Mouse (Mus musculus): ENCODE data around the gene Gpr139. TPM values are rescaled to one million over a fixed set of nuclear protein-coding genes. Genes with fewer than 3 reads are reported as not detected.

Gpr139 gene
- 1 to 10 TPM; 1.3 to 2.1 TPM for total RNA-seq (2021)

DNA sequence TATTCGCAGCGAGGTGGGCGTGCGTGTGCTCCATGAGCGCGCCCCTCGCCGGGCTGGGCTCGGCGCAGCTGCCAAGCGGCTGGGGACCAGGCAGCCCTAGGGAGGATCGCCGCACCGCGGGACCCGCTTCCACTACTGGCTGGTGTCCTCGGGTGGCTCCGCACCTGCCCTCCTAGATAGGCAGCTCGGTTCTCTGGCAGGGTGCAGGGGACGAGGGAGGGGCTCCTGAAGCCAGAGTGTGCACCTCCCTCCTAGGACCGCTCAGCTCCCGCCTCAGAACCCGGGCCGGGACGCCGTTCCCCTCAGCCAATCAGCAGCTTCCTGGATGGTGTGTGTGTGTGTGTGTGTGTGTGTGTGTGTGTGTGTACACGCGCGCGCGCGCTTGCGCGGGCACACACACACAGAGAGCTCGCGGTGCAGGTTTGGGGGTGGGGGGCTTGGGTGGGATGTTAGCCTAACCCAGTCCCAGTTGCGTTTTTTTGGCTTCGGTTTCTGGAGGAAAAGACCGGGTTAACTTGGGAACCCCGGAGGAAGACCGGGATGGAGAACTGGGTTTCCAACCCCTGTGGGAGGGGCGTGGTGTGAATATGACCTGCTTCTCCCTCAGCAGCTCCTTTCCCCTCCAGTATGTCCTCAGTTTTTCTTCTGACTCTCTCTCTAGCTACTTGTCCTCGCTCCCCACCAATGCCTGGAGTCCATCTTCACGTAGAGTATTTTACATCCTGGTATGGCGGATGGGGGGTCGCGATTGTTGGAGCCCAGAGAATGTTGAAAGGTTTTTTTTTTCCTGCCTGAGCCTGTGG lies at the start of gene Gpr139:
Gpr139 (minus strand) TSS at position 263 of the 803 bp plus-strand sequence.
- intact Hi-C loops (cut with DNase I) = loop anchor here (2.0 to 5.0 kb wide), 2 partner anchors 162 to 242 kb away; no protein-coding TSS in a partner anchor
- peak; percentile 50 to 69 for DNase-seq (ENCODE audit: extremely low spot score in 1 of 2, low spot score in 2 of 2)

DNA sequence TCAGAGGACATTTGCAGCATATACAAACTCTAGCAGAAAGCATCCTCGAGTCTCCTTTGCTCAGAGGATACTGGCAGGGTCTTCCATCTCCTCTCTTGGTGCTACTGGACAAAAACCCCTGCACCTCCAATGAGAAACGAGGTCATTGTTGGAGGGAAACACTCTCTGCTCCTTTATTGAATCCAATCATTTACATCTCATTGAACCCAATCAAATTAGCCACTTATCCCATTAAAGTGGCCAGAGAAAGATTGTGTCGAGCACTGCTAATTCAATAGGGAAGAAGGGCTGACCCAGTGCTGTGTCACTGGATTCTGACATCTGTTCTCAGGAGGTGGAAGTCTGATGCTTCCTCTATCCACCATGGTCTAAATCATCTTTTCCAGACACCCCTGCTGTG lies 46.6 kb upstream of the Gpr139 start:
- intact Hi-C loops (cut with DNase I) = no loop called here
- DNase-seq (ENCODE audit: extremely low spot score in 1 of 2, low spot score in 2 of 2) = no peak

DNA sequence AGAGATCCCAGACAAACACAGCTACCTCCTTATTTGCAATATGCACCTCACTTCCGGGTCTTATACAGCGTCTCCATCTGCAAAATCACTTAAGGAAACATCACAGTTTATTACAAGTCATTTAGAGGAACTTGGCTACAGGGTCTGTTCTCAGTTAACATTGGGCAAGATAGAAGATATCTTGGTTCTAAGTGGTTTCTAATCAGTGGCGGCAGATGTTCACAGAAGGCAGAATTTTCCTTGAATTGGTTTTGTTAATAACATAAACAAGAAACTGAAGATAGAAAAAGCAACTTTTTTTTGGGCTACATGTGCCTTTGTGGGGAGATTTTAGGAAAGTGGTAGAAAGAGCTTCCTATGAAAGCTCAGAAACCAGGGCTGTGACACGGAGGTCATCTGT lies 38.3 kb upstream of the Gpr139 start:
- DNase-seq (ENCODE audit: extremely low spot score in 1 of 2, low spot score in 2 of 2) = no peak
- intact Hi-C loops (cut with DNase I) = no loop called here

GRCm38 (mm10) chr7:119219121-119219520 lies 34.7 kb upstream of the Gpr139 start:
- intact Hi-C loops (cut with DNase I) = no loop called here
- DNase-seq (ENCODE audit: extremely low spot score in 1 of 2, low spot score in 2 of 2) = no peak

GRCm38 (mm10) chr7:119207251-119207650 lies 22.8 kb upstream of the Gpr139 start:
- no peak for DNase-seq (ENCODE audit: extremely low spot score in 1 of 2, low spot score in 2 of 2)

GRCm38 (mm10) chr7:119186374-119186773 lies 2.0 kb upstream of the Gpr139 start:
- intact Hi-C loops (cut with DNase I) = loop anchor here (5.0 kb wide), 1 partner anchor 164 kb away; no protein-coding TSS in a partner anchor
- peak; percentile 36 to 61 for DNase-seq (ENCODE audit: extremely low spot score in 1 of 2, low spot score in 2 of 2)

More at GRCm38 (mm10) chr7:119207251-119207650, 22.8 kb upstream of the Gpr139 start:
- intact Hi-C loops (cut with DNase I) = no loop called here

- DNase-seq (ENCODE audit: extremely low spot score in 1 of 2, low spot score in 2 of 2) = peak in 1 of 2 experiments; percentile 3
- intact Hi-C loops (cut with DNase I) = loop anchor here (2.0 to 5.0 kb wide), 2 partner anchors 163 to 241 kb away; no protein-coding TSS in a partner anchor
Observed at GRCm38 (mm10) chr7:119185181-119185940, 958 bp upstream of the Gpr139 start.

GRCm38 (mm10) chr7:119181053-119181452 lies 3.4 kb downstream of the Gpr139 start:
- no peak for DNase-seq (ENCODE audit: extremely low spot score in 1 of 2, low spot score in 2 of 2)
- intact Hi-C loops (cut with DNase I) = no loop called here

- intact Hi-C loops (cut with DNase I) = no loop called here
Observed at GRCm38 (mm10) chr7:119160015-119160414, 24.4 kb downstream of the Gpr139 start.

DNA sequence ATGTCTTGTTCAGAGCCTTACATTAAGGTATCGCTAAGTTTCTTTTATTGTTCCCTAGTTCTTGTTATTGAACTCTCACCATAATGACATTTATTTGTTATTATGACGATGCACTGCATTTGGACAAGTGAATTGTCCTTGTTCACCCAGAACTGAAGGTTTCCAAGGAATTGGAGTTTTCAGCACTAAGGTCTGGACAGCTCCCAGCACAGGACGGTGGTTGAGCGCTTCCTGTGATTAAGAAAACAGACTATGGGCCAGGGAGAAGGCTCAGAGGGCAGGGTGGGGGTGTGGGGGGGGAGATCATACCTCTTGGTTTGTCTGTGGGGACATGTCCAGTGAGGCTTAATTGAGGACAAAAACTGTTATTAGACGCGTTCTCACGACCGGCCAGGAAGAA lies 72.6 kb downstream of the Gpr139 start:
- intact Hi-C loops (cut with DNase I) = no loop called here
- DNase-seq (ENCODE audit: extremely low spot score in 1 of 2, low spot score in 2 of 2) = no peak

More at GRCm38 (mm10) chr7:119160015-119160414, 24.4 kb downstream of the Gpr139 start:
- DNase-seq (ENCODE audit: extremely low spot score in 1 of 2, low spot score in 2 of 2) = no peak

- no peak for DNase-seq (ENCODE audit: extremely low spot score in 1 of 2, low spot score in 2 of 2)
- intact Hi-C loops (cut with DNase I) = no loop called here
Observed at GRCm38 (mm10) chr7:119105878-119106277, 78.5 kb downstream of the Gpr139 start.

- no peak for DNase-seq (ENCODE audit: extremely low spot score in 1 of 2, low spot score in 2 of 2)
- intact Hi-C loops (cut with DNase I) = no loop called here
Observed at GRCm38 (mm10) chr7:119096583-119096982, 87.8 kb downstream of the Gpr139 start.

Other genes starting within 250 kb of the Gpr139 start
- gene Gprc5b, start 189.4 kb downstream of the Gpr139 start, total RNA-seq (2021) = 10 to 100 TPM; 36.8 to 39.8 TPM

Measured in left cerebral cortex, postnatal 10 days (tissue).